Mouse (Mus musculus): ENCODE data around the gene Mrpl3.
"Not testable (repeated sequence)": the region's sequence is repeated elsewhere in the genome, so short reads cannot be mapped to it uniquely, and the experiment has no call there.

The Mrpl3 gene

GRCm38 (mm10) chr9:105053147-105053557, at the start of gene Mrpl3:
Mrpl3 (plus strand) TSS chr9:105053239.
- peak; percentile 89 for DNase-seq (ENCODE audit: low read depth, low spot score)

DNA sequence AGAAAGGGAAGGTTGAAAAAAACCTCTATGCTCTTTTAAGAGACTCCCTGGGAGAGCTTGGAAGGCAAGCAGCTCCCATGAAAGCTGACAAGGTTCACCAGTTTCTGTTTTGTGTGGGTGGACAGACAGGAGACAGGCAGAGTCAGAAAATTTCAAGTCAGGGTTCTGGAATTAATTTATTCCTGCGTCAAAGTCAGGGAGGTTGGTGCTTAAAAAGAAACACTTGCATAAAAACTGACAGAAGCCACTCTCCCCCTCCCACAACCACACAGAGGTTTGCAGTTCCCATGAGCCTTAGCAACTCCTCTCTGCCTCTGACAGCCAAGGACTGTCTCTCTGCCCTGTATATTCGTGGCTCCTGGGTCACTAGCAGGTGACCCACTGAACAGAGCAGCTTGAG, 42.3 kb upstream of the Mrpl3 start:
- DNase-seq (ENCODE audit: low read depth, low spot score), result no peak

DNA sequence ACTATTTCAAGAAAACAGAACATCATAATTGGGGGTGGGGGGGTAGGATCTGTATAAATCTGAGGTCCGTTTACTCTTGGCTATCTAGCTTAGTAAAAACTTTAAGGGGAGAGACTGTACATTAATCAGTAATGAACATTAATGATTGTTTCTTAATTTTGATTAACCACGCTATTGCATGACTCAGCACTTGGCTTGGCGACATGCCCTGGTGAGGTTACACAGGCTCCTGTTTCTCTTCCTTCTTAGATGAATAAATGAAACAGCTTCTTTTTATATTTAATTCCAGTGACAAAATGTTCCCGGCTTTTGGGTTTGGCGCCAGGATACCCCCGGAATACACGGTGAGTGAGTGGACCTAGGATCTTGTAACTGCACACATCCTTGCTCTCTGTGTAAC, 34.9 kb upstream of the Mrpl3 start:
- no peak for DNase-seq (ENCODE audit: low read depth, low spot score)

DNA sequence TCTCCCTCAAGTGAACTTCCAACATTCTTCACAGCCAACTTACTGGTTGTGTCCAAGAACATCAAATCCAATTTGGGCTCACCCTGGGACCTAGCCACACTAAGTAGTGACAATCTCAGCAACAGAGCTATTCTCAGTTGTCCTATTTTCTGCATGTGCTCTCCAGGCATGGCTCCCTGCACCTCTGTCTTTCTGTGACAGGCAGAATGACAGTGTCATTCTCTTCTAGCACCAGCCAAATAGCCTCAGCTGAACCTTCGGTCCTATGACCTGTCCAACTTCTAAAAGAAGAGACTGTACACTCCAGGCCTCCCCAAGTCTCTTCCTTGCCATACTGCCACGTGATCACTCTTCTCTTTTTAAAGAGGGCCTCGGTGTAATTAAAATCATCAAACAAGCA, 24.7 kb upstream of the Mrpl3 start:
- DNase-seq (ENCODE audit: low read depth, low spot score), result no peak

DNA sequence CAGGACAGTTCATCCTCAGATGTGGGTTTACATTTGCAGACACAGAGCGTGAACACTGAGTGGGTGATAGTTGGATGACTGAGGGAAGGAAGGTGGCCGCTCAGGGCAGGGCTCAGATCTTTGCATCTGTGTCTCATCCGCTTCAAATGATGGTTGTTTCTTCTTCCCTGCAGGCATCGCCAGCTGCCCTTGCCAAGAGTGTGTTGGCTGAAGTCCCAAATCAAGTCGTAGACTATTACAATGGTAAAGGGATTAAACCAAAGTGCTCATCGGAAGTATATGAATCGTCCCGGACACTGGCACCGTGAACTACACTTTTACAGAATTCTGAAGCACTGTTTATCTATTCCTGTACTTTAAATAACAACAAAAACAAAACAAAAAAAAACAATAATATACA, 20.5 kb upstream of the Mrpl3 start:
- DNase-seq (ENCODE audit: low read depth, low spot score), result no peak

DNA sequence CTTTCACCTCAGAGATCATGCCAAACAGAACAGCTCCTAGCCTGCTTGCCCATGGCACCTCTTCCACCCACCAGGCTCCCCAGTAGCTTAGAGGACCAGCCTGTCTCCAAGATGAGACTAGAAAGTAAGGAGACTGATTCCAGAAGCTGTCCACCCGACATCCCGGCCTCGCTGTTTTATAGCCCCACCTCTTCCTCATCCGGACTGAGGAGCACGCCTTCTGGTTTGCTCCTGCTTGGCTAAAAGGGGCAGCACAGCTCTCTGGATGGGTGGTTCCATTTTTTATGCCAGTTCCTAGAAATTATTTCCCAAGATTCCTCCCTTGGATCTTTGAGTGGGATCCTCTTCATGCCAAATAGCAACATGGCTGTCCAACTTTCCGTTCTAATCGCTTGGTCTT, 19.4 kb upstream of the Mrpl3 start:
- DNase-seq (ENCODE audit: low read depth, low spot score), result no peak

GRCm38 (mm10) chr9:105037847-105038246, 15.2 kb upstream of the Mrpl3 start:
- DNase-seq (ENCODE audit: low read depth, low spot score), result no peak

- no peak for DNase-seq (ENCODE audit: low read depth, low spot score)
Measured at GRCm38 (mm10) chr9:105046014-105046413, 7.0 kb upstream of the Mrpl3 start.

GRCm38 (mm10) chr9:105048351-105048750, 4.7 kb upstream of the Mrpl3 start:
- DNase-seq (ENCODE audit: low read depth, low spot score), result no peak

DNA sequence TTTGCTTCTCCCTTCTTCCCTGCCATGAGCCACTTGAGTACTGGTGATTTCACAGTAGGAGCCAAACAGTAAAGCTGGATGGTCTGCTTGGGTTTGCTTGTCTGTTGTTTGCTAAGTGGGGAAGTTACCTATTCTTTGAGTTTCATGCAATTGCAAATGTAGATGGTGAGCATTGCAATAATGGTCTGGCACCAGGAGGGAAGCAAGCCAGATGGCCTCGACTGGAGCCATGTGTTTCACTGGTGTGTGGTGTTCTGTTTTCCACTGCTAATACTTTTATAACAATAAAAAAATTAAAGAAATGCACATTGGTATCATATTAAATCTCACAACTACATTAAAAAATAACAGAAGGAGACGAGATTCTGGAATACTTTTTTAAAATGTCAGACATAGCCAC, 3.4 kb upstream of the Mrpl3 start:
- no peak for DNase-seq (ENCODE audit: low read depth, low spot score)

GRCm38 (mm10) chr9:105050257-105050656, 2.8 kb upstream of the Mrpl3 start:
- no peak for DNase-seq (ENCODE audit: low read depth, low spot score)

GRCm38 (mm10) chr9:105053812-105054211, 773 bp downstream of the Mrpl3 start:
- DNase-seq (ENCODE audit: low read depth, low spot score), result no peak

GRCm38 (mm10) chr9:105069106-105069505, 16.1 kb downstream of the Mrpl3 start:
- no peak for DNase-seq (ENCODE audit: low read depth, low spot score)

DNA sequence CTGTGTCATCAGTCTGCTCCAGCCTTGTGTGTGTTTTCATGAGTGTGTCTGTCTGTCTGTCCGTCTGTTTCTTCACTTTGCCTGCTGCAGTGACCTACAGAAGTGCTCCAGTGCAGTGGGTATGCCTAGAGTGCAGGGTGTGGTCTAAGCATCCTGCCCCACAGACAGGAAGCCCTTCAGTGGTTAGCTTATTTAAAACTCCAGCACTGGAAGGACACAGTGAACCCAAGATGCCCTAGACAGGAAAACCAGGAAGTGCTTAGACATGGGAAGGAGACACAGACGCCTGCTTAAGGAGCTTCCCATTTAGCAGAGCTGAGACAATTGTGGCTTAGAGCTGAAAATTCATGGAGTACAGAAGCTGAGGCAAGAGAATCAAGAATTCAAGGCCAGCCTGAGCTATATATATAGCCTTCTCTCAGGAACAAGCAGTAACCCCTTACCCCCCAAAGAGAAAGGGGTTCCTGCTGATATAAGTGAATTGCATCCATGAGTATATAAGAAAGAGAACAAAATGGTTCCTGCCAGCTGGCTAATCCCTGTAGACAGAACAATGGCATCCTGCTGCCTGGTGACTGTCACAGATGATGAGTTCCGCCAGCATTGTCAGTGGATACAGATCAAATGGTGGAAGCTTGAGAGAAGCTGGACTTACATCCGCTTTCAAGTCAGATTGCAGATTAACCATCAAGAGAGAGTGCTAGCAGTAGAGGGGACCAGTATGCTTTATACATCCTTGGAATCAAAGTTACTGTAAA, 20.1 kb downstream of the Mrpl3 start:
- no peak for DNase-seq (ENCODE audit: low read depth, low spot score)

DNA sequence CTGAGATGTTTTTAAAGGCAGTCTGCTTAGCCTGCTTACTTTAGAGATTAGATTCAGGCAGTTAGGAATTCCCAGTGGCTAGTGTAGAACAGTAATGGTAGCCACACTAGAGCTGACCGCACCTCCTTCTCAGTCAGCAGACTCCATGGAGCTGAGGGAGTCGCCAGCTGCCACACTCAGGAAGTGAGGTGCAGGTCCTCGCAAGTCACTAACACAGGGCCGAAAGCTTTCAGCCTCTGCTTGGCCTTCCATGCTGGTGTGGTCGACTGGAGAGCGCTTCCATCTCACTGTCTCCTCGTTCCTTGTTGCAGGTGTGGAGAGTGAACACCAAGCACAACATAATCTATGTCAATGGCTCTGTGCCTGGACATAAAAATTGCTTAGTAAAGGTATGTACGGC, 21.8 kb downstream of the Mrpl3 start:
- no peak for DNase-seq (ENCODE audit: low read depth, low spot score)

- DNase-seq (ENCODE audit: low read depth, low spot score), result no peak
Measured at GRCm38 (mm10) chr9:105076756-105077424, 23.9 kb downstream of the Mrpl3 start.

DNA sequence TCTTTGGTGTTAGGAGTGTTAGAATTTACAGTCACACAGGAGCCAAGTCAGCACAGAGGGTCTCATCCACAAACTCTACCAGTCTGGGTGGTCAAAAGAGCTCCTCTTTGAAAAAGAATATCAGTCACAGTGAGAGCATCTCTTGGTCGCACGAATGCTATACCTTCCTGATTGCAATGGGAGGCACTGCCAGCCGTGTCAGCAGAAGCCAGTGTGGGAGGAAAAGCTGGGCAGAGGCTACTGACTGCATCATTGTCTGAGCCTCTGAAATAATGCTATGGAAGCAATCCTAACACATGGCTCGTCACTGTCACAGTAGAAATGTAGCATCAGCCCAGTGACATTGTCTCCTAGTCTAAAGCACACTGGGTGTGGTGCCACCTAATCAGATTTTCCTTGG, 25.4 kb downstream of the Mrpl3 start:
- no peak for DNase-seq (ENCODE audit: low read depth, low spot score)

- DNase-seq (ENCODE audit: low read depth, low spot score), result no peak
Measured at GRCm38 (mm10) chr9:105080246-105080645, 27.2 kb downstream of the Mrpl3 start.

DNA sequence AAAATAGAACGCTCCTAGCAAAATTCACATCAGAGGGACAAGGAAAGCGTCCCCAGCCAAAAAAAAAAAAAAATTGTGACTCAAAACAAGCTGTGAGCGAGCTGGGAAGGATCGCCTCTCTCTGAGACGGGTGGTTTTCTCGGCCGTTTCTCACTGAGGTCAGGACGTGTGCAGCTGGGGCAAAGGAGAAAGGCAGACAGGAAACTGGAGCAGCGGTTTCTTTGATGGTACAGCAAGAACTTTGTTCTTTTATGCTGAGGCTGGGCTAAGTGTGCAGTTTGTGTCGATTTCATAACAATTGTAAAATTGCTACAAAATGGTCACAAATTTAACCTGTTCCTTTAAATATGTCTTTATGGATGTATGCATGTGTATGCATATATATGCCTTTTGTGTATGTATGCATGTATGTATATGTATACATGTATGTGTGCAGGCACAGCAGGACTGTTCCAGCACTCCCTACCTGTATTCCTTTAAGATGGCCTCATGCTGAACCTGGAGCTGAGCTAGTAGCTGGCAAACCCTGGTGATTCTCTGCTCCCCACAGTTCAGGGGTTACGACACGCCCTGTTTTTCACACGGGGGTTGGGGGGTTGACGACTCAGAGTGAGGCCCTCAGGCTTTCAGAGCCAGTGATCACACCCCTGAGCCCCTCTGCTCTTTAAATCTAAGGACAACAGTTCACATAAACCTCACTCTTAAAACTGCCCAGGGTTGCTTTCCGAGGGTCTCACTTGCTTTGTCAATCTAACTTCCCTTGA, 48.0 kb downstream of the Mrpl3 start:
- DNase-seq (ENCODE audit: low read depth, low spot score), result no peak

- DNase-seq (ENCODE audit: low read depth, low spot score), result no peak
Measured at GRCm38 (mm10) chr9:105101911-105102310, 48.9 kb downstream of the Mrpl3 start.

GRCm38 (mm10) chr9:105103893-105104292, 50.9 kb downstream of the Mrpl3 start:
- DNase-seq (ENCODE audit: low read depth, low spot score), result no peak

DNA sequence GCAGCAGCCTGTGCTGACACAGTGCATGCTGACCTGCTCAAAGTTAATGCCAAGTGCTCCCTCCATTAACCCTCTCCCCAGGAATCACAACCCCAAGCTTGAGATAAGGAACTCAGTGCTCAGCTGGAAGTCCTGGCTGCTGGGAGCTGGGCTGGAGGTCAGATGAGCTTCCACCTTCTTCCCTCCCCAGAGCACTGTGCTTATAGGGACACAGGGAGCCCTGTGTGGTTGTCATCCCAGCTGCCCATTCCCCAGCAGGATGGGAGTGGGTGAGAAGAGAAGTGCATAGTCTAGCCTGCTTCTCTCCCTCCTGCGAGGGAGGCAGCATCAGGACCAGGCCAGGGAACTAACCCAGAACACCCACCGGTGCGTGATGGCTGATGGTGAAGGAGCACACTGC, 72.2 kb downstream of the Mrpl3 start:
- not testable (repeated sequence) for DNase-seq (ENCODE audit: low read depth, low spot score)

Data from ZHBTc4 (cell line).